Mouse (Mus musculus) central nervous system, embryonic 14 days (tissue): ENCODE measurements around the gene Ptprb. TPM values are rescaled to one million over a fixed set of nuclear protein-coding genes. Genes with fewer than 3 reads are reported as not detected.

Source experiments
- polyA plus RNA-seq: library from polyadenylated mRNA; depleted of rRNA; stranded (reverse); fragments of >200 nt; gene quantifications from 2 replicates; pipeline ENCODE4 v1.2.3, GENCODE M21; 2012; rRNA removed

Gene Ptprb
- 2.4 and 2.5 TPM in 2 replicates for polyA plus RNA-seq

DNA sequence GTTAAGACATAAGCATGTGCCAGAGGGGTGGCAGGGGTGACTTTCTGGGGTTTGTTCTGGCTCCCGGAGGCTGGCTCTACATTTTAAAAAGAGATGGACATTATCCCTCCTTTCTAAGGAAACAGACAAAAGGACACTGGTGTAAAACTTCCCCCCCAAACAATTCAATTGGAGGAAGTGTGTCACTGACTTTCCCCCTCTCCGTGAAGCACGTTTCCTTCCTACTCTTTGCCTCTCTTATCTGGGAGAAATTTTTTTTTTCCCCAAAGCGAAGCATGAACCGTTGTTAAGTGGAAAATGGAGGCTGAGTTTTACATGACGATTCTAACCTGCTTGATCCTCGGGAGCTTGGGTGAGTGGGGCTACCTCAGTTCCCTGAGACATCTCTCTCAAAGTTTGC, at the start of gene Ptprb:
TSS of gene Ptprb (plus strand) at position 244 of the 400 bp plus-strand sequence.

Other genes with a start within 250 kb of the Ptprb start
- not detected in 2 replicates for gene 4933416C03Rik, start 161.6 kb upstream of the Ptprb start, polyA plus RNA-seq
- gene Kcnmb4, start 198.4 kb downstream of the Ptprb start, polyA plus RNA-seq = 42.0 and 45.0 TPM in 2 replicates